Mouse (Mus musculus): ENCODE measurements around the gene Clba1. TPM values are rescaled to one million over a fixed set of nuclear protein-coding genes. Genes with fewer than 3 reads are reported as not detected.
A peak's percentile ranks its signal among the peaks of the same experiment; 100 is the strongest.

Clba1 gene
- polyA plus RNA-seq (2014; fragmentation: Nextera tagmentation; extraction: Ambion mirVana) = 11.5 and 13.0 TPM in 2 replicates

DNA sequence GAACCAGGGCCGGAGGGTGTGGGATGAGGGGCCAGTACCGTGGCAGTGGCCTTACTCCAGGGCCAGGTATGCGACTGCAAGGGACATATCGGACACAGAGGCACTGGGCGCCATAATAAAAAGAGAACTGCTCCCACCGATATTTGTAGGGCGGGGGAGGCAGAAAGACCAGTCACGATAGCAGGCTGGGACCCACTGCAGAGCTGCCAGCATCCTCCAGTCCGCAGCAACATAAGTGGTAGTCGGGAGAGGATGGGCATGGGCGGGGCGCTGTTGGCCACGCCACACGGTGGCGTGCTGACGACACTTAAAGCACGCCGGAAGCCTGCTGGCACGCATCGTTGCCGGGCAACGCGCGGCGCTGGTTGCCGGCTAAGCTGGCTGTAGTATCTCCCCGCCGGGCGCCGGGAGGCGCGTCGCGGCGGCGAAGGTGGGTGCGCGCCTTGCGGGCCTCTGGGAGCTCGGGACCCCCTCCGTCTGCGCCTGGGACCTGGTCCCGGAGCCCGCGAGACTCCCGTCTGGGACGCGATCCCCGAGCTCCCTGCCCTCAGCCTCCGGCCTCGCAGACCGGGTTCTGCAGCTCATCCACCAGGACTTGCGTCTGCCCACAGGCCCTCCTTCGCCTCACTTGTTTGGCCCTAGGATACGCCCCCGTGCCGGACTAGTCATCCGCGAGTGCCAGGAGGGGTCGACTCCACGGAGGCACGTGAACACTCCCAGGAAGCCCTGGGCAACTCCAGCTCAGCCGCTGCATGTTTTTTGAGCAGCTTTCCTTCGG is at the start of gene Clba1:
Gene Clba1 (plus strand): TSS at position 351 of the 778 bp plus-strand sequence.
- peak within 1 kb of the TSS; percentile 42; the same call in 1 of the 2 replicates for H3K27ac ChIP-seq (ENCODE audit: low read depth, low read length)
- 2% methylated on average over 62 of the region's 64 CpGs for WGBS (ENCODE audit: insufficient replicate concordance)
- peaks cover 28% of the 10 kb centered on the region for H3K4me1 ChIP-seq (ENCODE audit: control insufficient read depth, insufficient read depth, low read length)
- no peaks in the 10 kb centered on the region for H3K9me3 ChIP-seq (replicated peaks; ENCODE audit: control insufficient read depth, low read length)
- H3K27me3 ChIP-seq (ENCODE audit: control insufficient read depth, insufficient read depth, low read length) = no peaks in the 10 kb centered on the region; the same call in none of the 2 replicates
- peak; percentile 85 for ATAC-seq (replicated peaks; ENCODE audit: insufficient number of reproducible peaks, low FRiP score, low TSS enrichment)
- peak within 1 kb of the TSS; percentile 69 for H3K4me3 ChIP-seq (ENCODE audit: low read depth, low read length)
- peak within 1 kb of the TSS; percentile 97 for H3K4me2 ChIP-seq
- peak within 1 kb of the TSS; percentile 72 for H3K9ac ChIP-seq (ENCODE audit: low read depth, low read length)
- H3K36me3 ChIP-seq (ENCODE audit: control insufficient read depth, insufficient read depth, low read length) = no peaks in the 10 kb centered on the region

- H3K36me3 ChIP-seq (ENCODE audit: control insufficient read depth, insufficient read depth, low read length) = no peaks in the 10 kb centered on the region
- H3K4me3 ChIP-seq (ENCODE audit: low read depth, low read length) = no peak overlapping the region
- H3K27ac ChIP-seq (ENCODE audit: low read depth, low read length) = no peak overlapping the region
- H3K9me3 ChIP-seq (replicated peaks; ENCODE audit: control insufficient read depth, low read length) = 0 out of 2 replicates have a peak, but pooled peaks cover 2% of the 10 kb centered on the region
- no peaks in the 10 kb centered on the region for H3K4me1 ChIP-seq (ENCODE audit: control insufficient read depth, insufficient read depth, low read length)
- whole genome bisulfite sequencing (ENCODE audit: insufficient replicate concordance) = 87% methylated on average over 3 of the region's 3 CpGs
- no peak overlapping the region for H3K9ac ChIP-seq (ENCODE audit: low read depth, low read length)
- H3K27me3 ChIP-seq (ENCODE audit: control insufficient read depth, insufficient read depth, low read length) = peaks cover 4% of the 10 kb centered on the region; the same call in 1 of the 2 replicates
- no peak overlapping the region for H3K4me2 ChIP-seq
- no peak for ATAC-seq (replicated peaks; ENCODE audit: insufficient number of reproducible peaks, low FRiP score, low TSS enrichment)
These were observed 49.3 kb upstream of the Clba1 start for GRCm38 (mm10) chr12:112759471-112759870.

DNA sequence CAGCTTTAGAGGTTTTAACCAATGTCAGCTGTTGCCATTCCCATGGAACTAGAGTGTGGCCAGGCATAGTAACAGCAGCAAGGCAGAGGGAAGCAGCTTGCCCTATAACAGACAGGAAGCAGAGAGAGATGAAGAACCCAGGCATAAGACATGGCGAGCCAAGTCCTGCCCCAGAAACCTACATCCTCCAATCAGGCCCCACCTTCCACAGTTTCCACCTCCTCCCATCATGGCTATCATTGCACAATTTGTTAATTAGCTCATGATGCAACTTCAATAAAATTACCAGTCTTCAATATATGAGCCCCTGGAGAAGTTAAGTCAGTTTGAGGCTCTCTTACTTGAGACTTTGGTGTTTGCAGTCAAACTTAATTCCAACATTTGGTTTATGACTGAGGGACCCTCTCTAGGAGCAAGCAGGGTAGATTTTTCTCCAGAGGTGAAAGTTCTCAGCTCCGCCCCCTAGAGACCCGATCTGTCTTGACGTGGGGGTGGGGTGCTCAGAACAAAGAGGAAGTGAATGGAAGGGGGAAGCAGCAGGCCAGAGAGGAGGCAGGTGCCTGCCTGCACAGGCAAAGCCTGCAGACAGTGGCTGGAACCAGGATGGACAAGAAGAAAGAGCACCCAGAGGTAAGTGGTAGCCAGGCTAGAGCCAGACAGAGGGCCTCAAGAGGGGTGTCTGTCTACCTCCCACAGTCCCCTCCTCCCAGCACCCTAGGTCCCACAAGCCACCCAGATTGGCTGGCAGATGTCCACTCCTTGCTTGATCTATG is 48.4 kb upstream of the Clba1 start, which contains the start of gene Pld4:
Gene Pld4 (plus strand): TSS at position 502 of the 773 bp plus-strand sequence.
- Histone ChIP-seq H3K27me3 (ENCODE audit: control insufficient read depth, insufficient read depth, low read length) (peaks cover 4% of the 10 kb centered on the region; the same call in 1 of the 2 replicates), H3K9me3 (replicated peaks; ENCODE audit: control insufficient read depth, low read length) (0 out of 2 replicates have a peak, but pooled peaks cover 2% of the 10 kb centered on the region), H3K4me1 (ENCODE audit: control insufficient read depth, insufficient read depth, low read length) (no peaks in the 10 kb centered on the region), H3K4me2 (no peak within 1 kb of the TSS), H3K27ac (ENCODE audit: low read depth, low read length) (no peak within 1 kb of the TSS), H3K9ac (ENCODE audit: low read depth, low read length) (no peak within 1 kb of the TSS), H3K4me3 (ENCODE audit: low read depth, low read length) (no peak within 1 kb of the TSS), H3K36me3 (ENCODE audit: control insufficient read depth, insufficient read depth, low read length) (no peaks in the 10 kb centered on the region)
- no peak for ATAC-seq (replicated peaks; ENCODE audit: insufficient number of reproducible peaks, low FRiP score, low TSS enrichment)
- 37% methylated on average over 4 of the region's 4 CpGs for WGBS (ENCODE audit: insufficient replicate concordance)

GRCm38 (mm10) chr12:112761411-112761810 is 47.3 kb upstream of the Clba1 start:
- H3K4me3 ChIP-seq (ENCODE audit: low read depth, low read length) = no peak overlapping the region
- ATAC-seq (replicated peaks; ENCODE audit: insufficient number of reproducible peaks, low FRiP score, low TSS enrichment) = no peak

DNA sequence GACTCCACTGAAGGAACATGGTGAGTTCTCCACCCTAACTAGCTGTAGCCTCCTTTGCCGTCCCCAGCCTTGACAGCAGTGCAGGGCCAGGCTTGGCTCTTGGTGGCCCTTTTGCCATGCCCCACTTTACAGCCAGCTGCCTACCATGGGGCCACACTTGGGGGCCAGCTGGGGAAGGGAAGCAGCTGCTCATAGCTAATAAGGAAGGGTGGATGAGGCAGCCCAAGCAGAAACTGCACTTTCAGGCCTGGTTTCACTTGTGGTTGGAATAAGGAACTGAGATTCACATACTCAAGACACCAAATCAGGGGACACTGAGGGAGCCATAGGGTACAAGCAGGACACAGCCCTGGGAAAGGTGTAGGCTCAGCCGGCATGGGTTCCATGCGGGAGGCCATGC is 46.7 kb upstream of the Clba1 start:
- WGBS (ENCODE audit: insufficient replicate concordance) = 83% methylated on average over 3 of the region's 3 CpGs
- no peaks in the 10 kb centered on the region for H3K9me3 ChIP-seq (replicated peaks; ENCODE audit: control insufficient read depth, low read length)
- no peak overlapping the region for H3K27ac ChIP-seq (ENCODE audit: low read depth, low read length)
- no peaks in the 10 kb centered on the region for H3K27me3 ChIP-seq (ENCODE audit: control insufficient read depth, insufficient read depth, low read length)
- H3K4me3 ChIP-seq (ENCODE audit: low read depth, low read length) = no peak overlapping the region
- H3K36me3 ChIP-seq (ENCODE audit: control insufficient read depth, insufficient read depth, low read length) = no peaks in the 10 kb centered on the region
- H3K4me1 ChIP-seq (ENCODE audit: control insufficient read depth, insufficient read depth, low read length) = no peaks in the 10 kb centered on the region
- ATAC-seq (replicated peaks; ENCODE audit: insufficient number of reproducible peaks, low FRiP score, low TSS enrichment) = no peak
- no peak overlapping the region for H3K9ac ChIP-seq (ENCODE audit: low read depth, low read length)
- H3K4me2 ChIP-seq = no peak overlapping the region

More at GRCm38 (mm10) chr12:112761411-112761810, 47.3 kb upstream of the Clba1 start:
- Histone ChIP-seq H3K4me1 (ENCODE audit: control insufficient read depth, insufficient read depth, low read length) (no peaks in the 10 kb centered on the region), H3K9ac (ENCODE audit: low read depth, low read length) (no peak overlapping the region), H3K36me3 (ENCODE audit: control insufficient read depth, insufficient read depth, low read length) (no peaks in the 10 kb centered on the region), H3K4me2 (no peak overlapping the region), H3K9me3 (replicated peaks; ENCODE audit: control insufficient read depth, low read length) (0 out of 2 replicates have a peak, but pooled peaks cover 2% of the 10 kb centered on the region), H3K27ac (ENCODE audit: low read depth, low read length) (no peak overlapping the region), H3K27me3 (ENCODE audit: control insufficient read depth, insufficient read depth, low read length) (no peaks in the 10 kb centered on the region)
- 64% methylated on average over 4 of the region's 4 CpGs for whole genome bisulfite sequencing (ENCODE audit: insufficient replicate concordance)

GRCm38 (mm10) chr12:112763176-112763575 is 45.6 kb upstream of the Clba1 start:
- no peaks in the 10 kb centered on the region for H3K4me1 ChIP-seq (ENCODE audit: control insufficient read depth, insufficient read depth, low read length)
- H3K27me3 ChIP-seq (ENCODE audit: control insufficient read depth, insufficient read depth, low read length) = no peaks in the 10 kb centered on the region
- H3K9me3 ChIP-seq (replicated peaks; ENCODE audit: control insufficient read depth, low read length) = no peaks in the 10 kb centered on the region
- ATAC-seq (replicated peaks; ENCODE audit: insufficient number of reproducible peaks, low FRiP score, low TSS enrichment) = no peak
- H3K36me3 ChIP-seq (ENCODE audit: control insufficient read depth, insufficient read depth, low read length) = no peaks in the 10 kb centered on the region
- H3K27ac ChIP-seq (ENCODE audit: low read depth, low read length) = no peak overlapping the region
- 68% methylated on average over 4 of the region's 4 CpGs for WGBS (ENCODE audit: insufficient replicate concordance)
- H3K9ac ChIP-seq (ENCODE audit: low read depth, low read length) = no peak overlapping the region
- no peak overlapping the region for H3K4me3 ChIP-seq (ENCODE audit: low read depth, low read length)
- no peak overlapping the region for H3K4me2 ChIP-seq

DNA sequence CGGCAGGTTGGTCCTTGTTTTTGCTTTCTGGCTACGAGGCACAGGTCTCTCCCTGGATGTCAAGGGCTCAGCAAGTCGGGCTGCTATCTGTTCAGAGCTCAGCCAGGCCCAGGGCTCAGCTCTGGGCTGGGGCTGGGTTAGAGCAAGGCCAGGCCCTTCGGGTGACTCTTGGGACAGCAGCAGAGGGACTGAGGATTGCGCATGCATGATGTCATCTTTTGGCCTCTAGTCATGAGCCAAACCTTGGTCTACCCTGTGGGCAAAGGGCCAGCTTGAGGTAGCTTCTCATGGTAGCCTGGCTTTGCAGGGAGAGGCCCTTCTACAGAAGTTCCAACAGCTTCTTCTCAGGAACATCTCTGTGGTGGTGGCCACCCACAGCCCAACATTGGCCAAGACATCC is 44.6 kb upstream of the Clba1 start:
- ATAC-seq (replicated peaks; ENCODE audit: insufficient number of reproducible peaks, low FRiP score, low TSS enrichment) = no peak
- no peaks in the 10 kb centered on the region for H3K4me1 ChIP-seq (ENCODE audit: control insufficient read depth, insufficient read depth, low read length)
- no peaks in the 10 kb centered on the region for H3K27me3 ChIP-seq (ENCODE audit: control insufficient read depth, insufficient read depth, low read length)
- no peak overlapping the region for H3K27ac ChIP-seq (ENCODE audit: low read depth, low read length)
- no peak overlapping the region for H3K4me3 ChIP-seq (ENCODE audit: low read depth, low read length)
- H3K36me3 ChIP-seq (ENCODE audit: control insufficient read depth, insufficient read depth, low read length) = no peaks in the 10 kb centered on the region
- H3K4me2 ChIP-seq = no peak overlapping the region
- no peak overlapping the region for H3K9ac ChIP-seq (ENCODE audit: low read depth, low read length)
- WGBS (ENCODE audit: insufficient replicate concordance) = 78% methylated on average over 5 of the region's 5 CpGs
- H3K9me3 ChIP-seq (replicated peaks; ENCODE audit: control insufficient read depth, low read length) = no peaks in the 10 kb centered on the region

DNA sequence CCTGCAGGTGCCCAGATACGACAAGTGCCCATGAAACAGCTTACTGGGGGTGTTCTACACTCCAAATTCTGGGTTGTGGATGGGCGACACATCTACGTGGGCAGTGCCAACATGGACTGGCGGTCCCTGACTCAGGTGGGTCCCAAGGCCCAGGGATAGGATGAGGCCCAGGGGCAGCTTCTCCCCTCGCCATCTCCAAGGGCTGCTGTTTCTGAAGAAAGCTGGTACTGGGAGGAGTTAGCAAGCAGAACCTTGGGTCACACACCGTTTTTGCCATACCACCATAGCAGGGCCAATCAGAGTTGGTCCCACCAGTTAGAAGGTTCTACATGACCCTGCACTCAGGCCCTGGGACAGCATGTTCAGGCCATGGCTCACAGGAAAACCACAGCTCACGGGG is 43.7 kb upstream of the Clba1 start:
- Histone ChIP-seq H3K27me3 (ENCODE audit: control insufficient read depth, insufficient read depth, low read length) (no peaks in the 10 kb centered on the region), H3K27ac (ENCODE audit: low read depth, low read length) (no peak overlapping the region), H3K36me3 (ENCODE audit: control insufficient read depth, insufficient read depth, low read length) (no peaks in the 10 kb centered on the region), H3K4me1 (ENCODE audit: control insufficient read depth, insufficient read depth, low read length) (0 out of 2 replicates have a peak, but pooled peaks cover 5% of the 10 kb centered on the region), H3K9me3 (replicated peaks; ENCODE audit: control insufficient read depth, low read length) (no peaks in the 10 kb centered on the region), H3K4me3 (ENCODE audit: low read depth, low read length) (no peak overlapping the region), H3K4me2 (no peak overlapping the region), H3K9ac (ENCODE audit: low read depth, low read length) (no peak overlapping the region)
- WGBS (ENCODE audit: insufficient replicate concordance) = 83% methylated on average over 7 of the region's 7 CpGs
- ATAC-seq (replicated peaks; ENCODE audit: insufficient number of reproducible peaks, low FRiP score, low TSS enrichment) = no peak

Measured in heart, embryonic 11.5 days (tissue).